In the genomic region with DNA sequence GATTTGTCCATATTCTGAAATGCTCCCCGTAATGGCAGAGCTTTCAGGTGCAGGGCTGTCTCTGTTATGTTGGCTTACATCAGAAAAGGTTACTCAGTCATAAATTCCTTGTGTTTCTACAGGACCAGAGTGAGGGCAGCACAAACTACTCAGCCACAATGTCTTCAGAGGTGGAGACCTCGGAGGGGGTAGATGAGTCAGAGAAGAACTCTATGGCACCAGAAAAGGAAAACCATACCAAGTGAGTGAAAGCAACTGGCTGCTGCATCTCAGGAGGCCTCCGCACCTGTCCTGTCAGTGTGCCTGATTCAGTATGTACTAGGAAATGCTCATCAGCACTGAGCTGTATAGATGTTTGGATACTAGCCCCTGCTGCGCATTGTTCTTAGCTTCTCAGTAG, we compare ENCODE assay signal across 25 mouse cellular contexts. TPM values are rescaled to one million over a fixed set of nuclear protein-coding genes. Genes with fewer than 3 reads are reported as not detected.
DNase-seq lines count a peak whose midpoint lies in the region; ATAC-seq lines count a peak whose summit lies in the region.
"Had no signal": no experiment of that assay in that cellular context is flagged by ENCODE, and none has a peak within 500 bp of the region (broad histone marks: within the 10 kb centered on the region; RNA-seq: fewer than 3 reads in every experiment).

No protein-coding gene starts in this region.

- WGBS in heart, embryonic 13.5 days = 75% methylated on average over 4 of the region's 4 CpGs

- H3K27ac ChIP-seq in heart, embryonic 13.5 days (replicated peaks) = 0 out of 2 replicates have a peak overlapping the region, but pooled peaks have one; percentile 29
- H3K27ac ChIP-seq: embryonic facial prominence, embryonic 12.5 days; embryonic facial prominence, embryonic 15.5 days; hindbrain, embryonic 12.5 days; hindbrain, embryonic 15.5 days had no signal

- no peak overlapping the region for H3K4me2 ChIP-seq in heart, embryonic 13.5 days
- H3K4me2 ChIP-seq: embryonic facial prominence, embryonic 12.5 days; embryonic facial prominence, embryonic 15.5 days; heart, embryonic 11.5 days; hindbrain, embryonic 12.5 days; hindbrain, embryonic 15.5 days had no signal

- peaks cover 40% of the 10 kb centered on the region for H3K4me1 ChIP-seq in heart, embryonic 13.5 days
- H3K4me1 ChIP-seq: embryonic facial prominence, embryonic 12.5 days; embryonic facial prominence, embryonic 15.5 days; hindbrain, embryonic 12.5 days had no signal

- DNase-seq in heart, adult 8-10 months (ENCODE audit: low spot score) = no peak
- DNase-seq in 3T3-L1 (ENCODE audit: low read depth, low spot score) (peak; percentile 25), 416B (ENCODE audit: low read depth) (peak; percentile 16)
- DNase-seq in urinary bladder, adult 18-20 months (ENCODE audit: low spot score in 2 of 2) = no peak
- DNase-seq in thymus, postnatal 4 days = no peak
- DNase-seq: adrenal gland, adult 2 months; adrenal gland, postnatal 14 days; B cell, adult 2 months; cerebellum, adult 11 months; cerebellum, adult 2 months; cerebellum, adult 9-11 months; cerebellum, postnatal 25 days; forebrain, postnatal 0 days; gastrocnemius, adult 2 months; gastrocnemius, postnatal 14 days; heart, adult 18-20 months had no signal

- H3K36me3 ChIP-seq in heart, embryonic 13.5 days = peaks cover 47% of the 10 kb centered on the region

- no peak overlapping the region for H3K9ac ChIP-seq in heart, embryonic 13.5 days
- H3K9ac ChIP-seq: embryonic facial prominence, embryonic 12.5 days; embryonic facial prominence, embryonic 15.5 days; forebrain, postnatal 0 days; hindbrain, embryonic 12.5 days; hindbrain, embryonic 15.5 days had no signal

- ATAC-seq in heart, embryonic 13.5 days (ENCODE audit: extremely low read depth, insufficient number of reproducible peaks, low FRiP score, low TSS enrichment) = no peak
- ATAC-seq: forebrain, embryonic 14.5 days had no signal

- H3K9me3 ChIP-seq in heart, embryonic 13.5 days = no peaks in the 10 kb centered on the region
- H3K9me3 ChIP-seq: embryonic facial prominence, embryonic 12.5 days; embryonic facial prominence, embryonic 15.5 days; G1E; hindbrain, embryonic 12.5 days; hindbrain, embryonic 15.5 days had no signal

- no peak overlapping the region for H3K4me3 ChIP-seq in heart, embryonic 13.5 days
- H3K4me3 ChIP-seq: embryonic facial prominence, embryonic 12.5 days; embryonic facial prominence, embryonic 15.5 days; gastrocnemius, adult 2 months; hindbrain, embryonic 12.5 days; hindbrain, embryonic 15.5 days had no signal

- H3K27me3 ChIP-seq in heart, embryonic 13.5 days (replicated peaks) = no peaks in the 10 kb centered on the region
- H3K27me3 ChIP-seq: CH12.LX; embryonic facial prominence, embryonic 12.5 days; embryonic facial prominence, embryonic 15.5 days; hindbrain, embryonic 12.5 days; hindbrain, embryonic 15.5 days had no signal

RNA-seq across cellular contexts. Expression of gene Cdip1, which starts 27.7 kb away (rescaled TPM):
- polyA plus RNA-seq in heart, embryonic 13.5 days (2015; fragmentation: Nextera tagmentation; extraction: Ambion mirVana) = 120 and 128 TPM in 2 replicates
- 10 to 100 TPM; 61.1 to 68.9 (median 65.8) TPM for total RNA-seq in heart, adult 8-10 months (2022)

RNA-seq across cellular contexts. Expression of gene Hmox2, which starts 36.3 kb away (rescaled TPM):
- 92.8 and 96.0 TPM in 2 replicates for polyA plus RNA-seq in heart, embryonic 13.5 days (2015; fragmentation: Nextera tagmentation; extraction: Ambion mirVana)
- 10 to 100 TPM; 70.0 to 78.7 (median 75.8) TPM for total RNA-seq in heart, adult 8-10 months (2022)

RNA-seq across cellular contexts. Expression of gene Nmral1, which starts 43.3 kb away (rescaled TPM):
- 37.2 and 38.6 TPM in 2 replicates for polyA plus RNA-seq in heart, embryonic 13.5 days (2015; fragmentation: Nextera tagmentation; extraction: Ambion mirVana)
- total RNA-seq in heart, adult 8-10 months (2022) = 1 to 10 TPM; 1.7 to 2.1 (median 2.0) TPM

Comparison
In these comparisons a context has a peak if more than half of its experiments do, and no peak if none do; other contexts are left out.
1. DNase-seq: peak in 3T3-L1 (single experiment) and 416B (single experiment); none in heart, adult 8-10 months (single experiment), urinary bladder, adult 18-20 months (0 of 2) and thymus, postnatal 4 days (single experiment).